Mouse (Mus musculus): ENCODE measurements around the gene Ldb1. TPM values are rescaled to one million over a fixed set of nuclear protein-coding genes. Genes with fewer than 3 reads are reported as not detected.

The Ldb1 gene
- polyA plus RNA-seq, 1 experiment from 2014 or later: 129 TPM

DNA sequence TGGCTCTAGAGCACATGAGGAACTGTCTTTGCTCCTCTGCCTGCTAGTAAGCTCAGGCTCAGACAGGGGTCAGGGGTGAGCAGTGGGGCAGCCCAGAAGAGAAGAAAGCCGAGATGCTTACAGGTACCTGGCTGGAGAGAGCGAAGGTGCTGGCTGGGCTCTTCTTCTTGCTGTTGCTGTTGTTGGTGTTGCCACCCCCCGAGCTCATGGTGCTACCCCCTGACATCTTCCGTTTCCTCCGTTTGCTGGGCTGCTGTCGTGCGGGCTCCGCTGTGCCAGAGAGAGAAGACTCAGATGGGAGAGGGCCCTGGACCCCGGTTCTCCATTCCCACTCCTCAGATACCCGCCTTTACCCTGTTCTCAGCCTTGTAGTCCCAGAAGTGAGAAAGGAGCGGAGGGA, 11.1 kb downstream of the Ldb1 start:
- H3K27me3 ChIP-seq (replicated peaks): no peaks in the 10 kb centered on the region
- 93% methylated on average over 11 of the region's 11 CpGs for WGBS
- H3K9me3 ChIP-seq: no peaks in the 10 kb centered on the region
- no peak overlapping the region for H3K4me3 ChIP-seq
- peaks cover 29% of the 10 kb centered on the region for H3K4me1 ChIP-seq
- no peak overlapping the region for H3K4me2 ChIP-seq
- H3K36me3 ChIP-seq (replicated peaks): peaks cover 41% of the 10 kb centered on the region
- H3K9ac ChIP-seq: no peak overlapping the region
- no peak for ATAC-seq (replicated peaks)
- H3K27ac ChIP-seq: no peak overlapping the region

DNA sequence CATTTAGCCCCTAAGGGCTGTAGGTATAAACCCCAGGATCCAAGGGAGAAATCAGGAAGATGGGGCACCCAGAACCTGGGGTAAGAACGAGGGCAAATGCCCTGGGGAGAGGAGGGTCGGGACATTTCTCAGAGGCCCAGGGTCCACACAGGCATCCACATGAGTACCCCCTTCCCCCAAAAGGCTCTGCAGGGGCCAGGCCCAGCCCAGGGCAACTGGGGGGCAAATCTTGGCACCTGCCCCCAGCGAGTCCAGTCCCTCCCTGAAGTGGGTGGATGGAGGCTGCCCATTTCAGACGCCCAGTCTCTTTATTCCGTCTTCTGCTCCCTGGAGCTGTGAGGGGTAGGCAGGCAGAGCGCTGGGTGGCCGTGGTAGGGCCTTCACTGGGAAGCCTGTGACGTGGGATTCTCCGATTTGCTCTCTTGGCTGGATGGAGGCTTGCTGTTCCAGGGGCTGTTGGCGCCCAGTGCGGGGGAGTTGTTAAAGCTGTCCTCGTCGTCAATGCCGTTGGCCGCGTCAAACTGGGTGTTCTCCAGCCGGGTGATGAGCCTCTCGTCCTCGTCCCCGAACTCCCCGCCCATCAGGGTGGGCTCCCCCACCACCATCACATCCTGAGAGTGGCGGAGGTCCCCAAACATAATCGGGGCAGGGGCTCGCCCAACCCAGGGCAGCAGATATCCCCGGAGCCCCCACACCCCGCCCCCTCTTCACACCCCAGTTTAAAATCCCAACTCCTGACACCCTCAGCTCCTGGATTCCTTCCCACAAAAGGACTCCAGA, 12.1 kb downstream of the Ldb1 start:
- Histone ChIP-seq H3K9me3 (no peaks in the 10 kb centered on the region), H3K4me3 (no peak overlapping the region), H3K27me3 (replicated peaks) (no peaks in the 10 kb centered on the region), H3K36me3 (replicated peaks) (peaks cover 41% of the 10 kb centered on the region), H3K9ac (no peak overlapping the region), H3K4me1 (peaks cover 22% of the 10 kb centered on the region), H3K27ac (no peak overlapping the region), H3K4me2 (no peak overlapping the region)
- 88% methylated on average over 26 of the region's 26 CpGs for WGBS
- no peak for ATAC-seq (replicated peaks)

DNA sequence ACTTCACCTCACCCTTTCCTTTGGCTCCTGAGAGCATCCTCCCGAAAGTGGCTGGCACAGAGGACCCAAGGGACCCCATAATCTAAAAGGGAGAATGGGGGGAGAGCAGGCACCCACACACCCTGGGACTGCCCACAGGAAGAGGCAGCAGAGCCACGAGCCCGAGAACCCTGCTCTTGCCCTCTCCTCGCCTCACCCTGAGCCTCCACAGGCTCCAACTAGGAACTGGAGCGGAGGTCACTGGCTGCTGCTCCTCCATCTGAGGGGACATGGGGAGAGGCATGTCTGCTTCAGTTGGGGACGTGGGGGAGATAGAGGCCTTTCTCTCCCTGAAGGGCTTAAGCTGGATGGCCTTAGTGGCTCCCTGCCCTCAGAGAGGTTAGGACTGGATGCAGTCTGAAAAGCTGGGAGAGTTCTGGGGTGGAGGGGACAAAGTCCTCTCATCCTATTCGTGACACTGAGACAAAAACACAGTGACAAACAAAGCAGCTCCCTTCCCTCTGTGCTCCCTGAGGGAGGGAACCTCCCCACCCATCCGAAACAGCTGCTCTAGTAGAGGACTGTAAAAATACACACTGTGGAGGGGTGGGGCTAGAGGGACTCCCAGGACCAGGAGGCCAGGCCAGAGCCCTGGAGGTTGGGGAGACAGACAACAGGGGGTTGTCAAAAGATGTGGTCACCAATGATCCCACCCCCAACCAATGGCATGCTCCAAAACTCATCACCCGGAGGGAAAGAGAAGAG, 13.2 kb downstream of the Ldb1 start:
- no peak for ATAC-seq (replicated peaks)
- no peak overlapping the region for H3K27ac ChIP-seq
- peaks cover 41% of the 10 kb centered on the region for H3K36me3 ChIP-seq (replicated peaks)

DNA sequence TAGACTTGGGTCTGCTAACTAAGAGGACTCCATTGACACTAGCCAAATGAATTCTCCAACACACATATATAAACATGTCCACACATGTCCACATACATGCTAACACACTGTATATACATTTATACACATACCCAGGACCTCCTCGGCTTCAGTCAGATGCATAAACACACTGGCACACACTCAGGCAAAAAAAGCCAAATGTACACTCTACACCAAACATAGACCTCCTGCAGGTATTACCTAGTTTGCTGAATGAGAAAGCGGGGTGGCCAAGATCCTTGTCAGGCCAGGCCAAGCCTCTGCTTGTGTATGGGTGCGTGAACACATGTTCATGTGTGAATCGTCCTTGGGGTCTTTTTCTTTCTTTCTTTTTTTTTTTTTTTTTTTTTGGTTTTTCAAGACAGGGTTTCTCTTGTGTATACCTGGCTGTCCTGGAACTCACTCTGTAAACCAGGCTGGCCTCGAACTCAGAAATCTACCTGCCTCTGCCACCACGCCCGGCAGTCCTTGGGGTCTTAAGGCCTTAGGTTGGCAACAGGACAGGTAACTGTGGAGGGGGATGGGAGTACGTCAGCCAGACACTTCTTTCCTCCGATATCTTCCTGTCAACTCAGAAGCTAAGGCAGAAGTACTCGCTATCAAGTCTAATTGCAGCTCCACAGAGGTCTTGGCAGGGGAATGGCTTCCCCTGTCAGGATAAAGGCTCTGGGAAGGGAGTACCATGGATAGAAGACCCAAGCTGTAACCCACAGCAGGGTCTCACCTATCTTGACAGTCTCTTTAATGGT, 14.6 kb downstream of the Ldb1 start:
- no peaks in the 10 kb centered on the region for H3K9me3 ChIP-seq
- H3K9ac ChIP-seq: no peak overlapping the region
- H3K27ac ChIP-seq: no peak overlapping the region
- H3K27me3 ChIP-seq (replicated peaks): no peaks in the 10 kb centered on the region
- WGBS: 98% methylated on average over 10 of the region's 10 CpGs
- H3K4me1 ChIP-seq: no peaks in the 10 kb centered on the region
- H3K4me2 ChIP-seq: no peak overlapping the region
- H3K4me3 ChIP-seq: no peak overlapping the region
- peaks cover 33% of the 10 kb centered on the region for H3K36me3 ChIP-seq (replicated peaks)
- no peak for ATAC-seq (replicated peaks)

More for the DNA sequence above, 13.2 kb downstream of the Ldb1 start:
- H3K4me1 ChIP-seq: peaks cover 11% of the 10 kb centered on the region
- H3K4me2 ChIP-seq: no peak overlapping the region
- no peaks in the 10 kb centered on the region for H3K27me3 ChIP-seq (replicated peaks)
- H3K9me3 ChIP-seq: no peaks in the 10 kb centered on the region
- no peak overlapping the region for H3K9ac ChIP-seq
- WGBS: 71% methylated on average over 9 of the region's 9 CpGs
- no peak overlapping the region for H3K4me3 ChIP-seq

DNA sequence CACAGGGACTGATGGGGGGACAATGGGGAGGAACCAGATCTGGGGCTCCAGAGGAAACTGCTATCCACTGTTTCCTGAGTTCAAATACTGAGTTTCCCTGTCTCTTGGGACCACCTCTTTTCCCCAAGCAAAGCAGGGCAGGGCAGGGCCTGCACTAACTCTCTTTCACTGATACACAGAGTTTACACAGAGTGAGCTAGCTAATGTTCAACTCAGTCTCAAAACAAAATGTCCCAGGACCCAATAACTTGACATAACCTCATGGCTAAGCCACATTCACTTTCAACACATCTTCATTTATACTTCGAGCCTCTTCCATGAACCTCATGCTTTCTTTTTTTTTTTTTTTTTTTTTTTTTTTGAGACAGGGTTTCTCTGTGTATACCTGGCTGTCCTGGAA, 15.4 kb downstream of the Ldb1 start:
- Histone ChIP-seq H3K9ac (no peak overlapping the region), H3K36me3 (replicated peaks) (peaks cover 26% of the 10 kb centered on the region), H3K4me2 (no peak overlapping the region), H3K9me3 (no peaks in the 10 kb centered on the region), H3K27me3 (replicated peaks) (no peaks in the 10 kb centered on the region), H3K27ac (no peak overlapping the region), H3K4me1 (no peaks in the 10 kb centered on the region), H3K4me3 (no peak overlapping the region)
- ATAC-seq (replicated peaks): no peak
- WGBS: 96% methylated on average over 1 of the region's 1 CpGs

DNA sequence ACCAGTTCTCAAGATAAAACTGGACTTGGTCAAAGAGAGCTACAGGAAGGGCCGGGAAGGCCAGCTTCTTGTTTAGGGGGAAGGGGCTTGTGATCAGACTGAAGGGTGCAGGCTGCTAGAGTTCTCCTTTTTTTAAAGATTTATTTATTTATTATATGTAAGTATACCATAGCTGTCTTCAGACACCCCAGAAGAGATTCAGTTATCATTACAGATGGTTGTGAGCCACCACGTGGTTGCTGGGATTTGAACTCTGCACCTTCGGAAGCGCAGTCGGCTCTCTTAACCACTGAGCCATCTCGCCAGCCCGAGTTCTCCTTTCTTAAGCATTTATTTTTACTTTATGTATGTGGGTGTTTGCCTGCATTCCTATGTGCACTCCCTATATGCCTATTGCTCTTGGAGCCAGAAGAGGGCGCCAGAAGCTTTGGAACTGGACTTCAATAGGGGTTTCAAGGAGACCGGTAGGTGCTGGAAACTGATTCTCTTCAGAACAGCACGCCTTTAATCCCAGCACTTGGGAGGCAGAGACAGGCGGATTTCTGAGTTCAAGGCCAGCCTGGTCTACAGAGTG, 16.2 kb downstream of the Ldb1 start:
- H3K9ac ChIP-seq: no peak overlapping the region
- no peak overlapping the region for H3K27ac ChIP-seq
- no peaks in the 10 kb centered on the region for H3K27me3 ChIP-seq (replicated peaks)
- H3K4me1 ChIP-seq: no peaks in the 10 kb centered on the region
- ATAC-seq (replicated peaks): no peak
- H3K4me2 ChIP-seq: no peak overlapping the region
- H3K9me3 ChIP-seq: no peaks in the 10 kb centered on the region
- WGBS: 76% methylated on average over 11 of the region's 11 CpGs
- no peak overlapping the region for H3K4me3 ChIP-seq
- H3K36me3 ChIP-seq (replicated peaks): peaks cover 17% of the 10 kb centered on the region

DNA sequence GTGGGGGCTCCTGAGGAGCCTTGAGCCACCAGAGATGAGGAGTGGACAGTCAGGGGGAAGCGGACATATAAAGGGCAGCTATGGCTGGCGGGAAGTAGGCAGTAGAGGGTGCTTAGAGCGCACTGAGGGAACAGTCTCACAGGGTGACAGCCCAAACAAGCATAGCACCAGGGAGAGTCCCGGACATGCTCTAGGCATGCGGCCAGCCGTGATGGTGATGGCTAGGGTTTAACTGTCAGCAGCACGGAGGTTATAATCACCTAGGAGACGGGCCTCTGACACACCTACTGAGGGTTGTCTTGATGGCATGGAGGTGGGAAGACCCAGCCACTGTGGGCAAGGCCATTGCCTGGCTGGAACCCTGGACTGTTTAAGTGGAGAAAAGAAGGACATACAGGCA, 18.4 kb downstream of the Ldb1 start:
- no peak for ATAC-seq (replicated peaks)
- Histone ChIP-seq H3K4me1 (no peaks in the 10 kb centered on the region), H3K36me3 (replicated peaks) (no peaks in the 10 kb centered on the region; the same call in 1 of the 2 replicates), H3K4me3 (no peak overlapping the region), H3K9me3 (no peaks in the 10 kb centered on the region), H3K27me3 (replicated peaks) (no peaks in the 10 kb centered on the region), H3K27ac (no peak overlapping the region), H3K4me2 (no peak overlapping the region), H3K9ac (no peak overlapping the region)
- 62% methylated on average over 8 of the region's 8 CpGs for WGBS

DNA sequence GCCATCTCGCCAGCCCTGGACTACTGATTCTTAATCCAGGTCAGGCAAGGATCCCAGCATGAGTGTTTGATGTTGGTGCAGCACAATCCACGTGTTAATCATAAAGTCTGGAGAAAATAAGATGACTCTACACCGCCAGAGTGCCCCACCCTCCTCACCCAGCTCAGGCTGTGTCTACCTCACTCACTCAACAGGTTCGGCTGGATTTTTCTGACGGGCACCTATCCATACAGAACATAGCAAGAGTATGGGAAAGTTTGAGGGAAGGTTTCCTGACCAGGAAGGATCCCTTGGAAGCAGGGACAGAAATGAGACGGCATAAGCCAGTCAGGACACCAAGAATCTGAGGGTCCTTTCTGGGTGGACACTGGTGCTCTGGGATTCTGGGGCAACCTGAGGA, 20.1 kb downstream of the Ldb1 start:
- Histone ChIP-seq H3K4me3 (no peak overlapping the region), H3K9ac (no peak overlapping the region), H3K4me2 (no peak overlapping the region), H3K36me3 (replicated peaks) (no peaks in the 10 kb centered on the region), H3K9me3 (no peaks in the 10 kb centered on the region), H3K4me1 (no peaks in the 10 kb centered on the region), H3K27me3 (replicated peaks) (no peaks in the 10 kb centered on the region), H3K27ac (no peak overlapping the region)
- 82% methylated on average over 6 of the region's 6 CpGs for WGBS
- no peak for ATAC-seq (replicated peaks)

DNA sequence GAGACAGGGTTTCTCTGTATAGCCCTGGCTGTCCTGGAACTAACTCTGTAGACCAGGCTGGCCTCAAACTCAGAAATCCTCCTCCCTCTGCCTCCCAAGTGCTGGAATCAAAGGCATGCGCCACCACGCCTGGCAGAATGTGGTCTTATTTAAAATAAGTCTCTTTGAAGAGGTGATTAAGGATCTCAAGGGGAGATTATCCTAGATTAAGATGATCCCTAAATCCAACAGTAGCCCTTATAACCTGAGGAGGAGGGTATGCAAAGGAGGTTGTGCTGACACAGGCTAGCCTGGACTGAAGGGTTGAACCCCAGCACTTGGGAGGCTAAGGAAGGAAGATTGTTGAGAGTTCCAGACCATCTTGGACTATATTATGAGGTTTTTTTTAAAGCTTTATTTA, 29.0 kb downstream of the Ldb1 start:
- WGBS: 58% methylated on average over 2 of the region's 2 CpGs
- no peak overlapping the region for H3K4me2 ChIP-seq
- ATAC-seq (replicated peaks): no peak

DNA sequence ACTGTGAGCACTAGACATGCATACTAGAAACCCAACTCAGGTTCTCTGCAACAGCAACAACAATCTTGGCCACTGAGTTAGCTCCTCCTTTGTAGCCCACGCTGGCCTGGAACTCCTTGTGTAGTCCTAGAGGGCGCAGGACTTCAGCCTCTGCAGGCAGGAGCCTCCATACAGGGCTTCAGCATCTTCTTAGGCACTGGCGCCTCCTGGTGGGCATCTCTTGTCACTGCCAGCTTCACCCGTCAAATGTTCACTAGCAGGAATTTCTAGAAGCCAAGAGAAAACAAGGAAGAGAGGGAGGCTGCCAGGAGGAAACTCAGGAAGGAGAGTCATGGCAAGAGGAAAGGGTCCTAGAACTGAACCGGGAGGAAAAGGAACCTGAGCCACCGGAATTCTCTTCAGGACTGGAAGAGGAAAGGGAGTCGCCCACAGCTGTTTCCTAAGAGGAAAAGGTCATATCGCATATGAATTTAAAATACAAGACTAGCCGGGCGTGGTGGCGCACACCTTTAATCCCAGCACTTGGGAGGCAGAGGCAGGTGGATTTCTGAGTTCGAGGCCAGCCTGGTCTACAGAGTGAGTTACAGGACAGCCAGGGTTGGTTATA, 30.3 kb downstream of the Ldb1 start:
- Histone ChIP-seq H3K27me3 (replicated peaks) (no peaks in the 10 kb centered on the region), H3K9me3 (no peaks in the 10 kb centered on the region), H3K36me3 (replicated peaks) (no peaks in the 10 kb centered on the region), H3K9ac (no peak overlapping the region), H3K4me2 (no peak overlapping the region), H3K4me1 (no peaks in the 10 kb centered on the region), H3K27ac (no peak overlapping the region), H3K4me3 (no peak overlapping the region)
- WGBS: 42% methylated on average over 12 of the region's 12 CpGs
- ATAC-seq (replicated peaks): peak; percentile 58; the same call in 1 of the 2 replicates

More for the DNA sequence above, 29.0 kb downstream of the Ldb1 start:
- Histone ChIP-seq H3K36me3 (replicated peaks) (no peaks in the 10 kb centered on the region), H3K27me3 (replicated peaks) (no peaks in the 10 kb centered on the region), H3K9me3 (no peaks in the 10 kb centered on the region), H3K4me3 (no peak overlapping the region), H3K27ac (no peak overlapping the region), H3K4me1 (no peaks in the 10 kb centered on the region), H3K9ac (no peak overlapping the region)

DNA sequence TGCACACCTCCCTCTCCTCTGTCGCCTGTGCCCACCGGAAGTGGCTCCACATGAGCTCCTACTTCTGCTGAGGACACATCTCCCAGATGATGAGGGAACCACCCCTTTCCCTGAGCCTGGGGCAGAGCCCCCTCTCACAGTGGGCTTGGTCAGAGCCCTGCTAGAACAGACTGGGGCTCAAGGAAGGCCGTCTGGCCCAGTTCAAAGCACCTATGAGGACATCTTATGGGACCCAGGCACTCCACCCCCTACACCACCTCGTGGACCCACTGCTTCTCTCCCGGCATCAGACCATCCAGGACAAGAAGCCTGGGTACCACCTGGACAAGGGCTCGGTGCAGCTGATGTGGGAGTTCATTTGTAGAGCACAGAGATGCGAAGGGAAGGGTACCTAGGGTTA, 39.3 kb downstream of the Ldb1 start:
- Histone ChIP-seq H3K27me3 (replicated peaks) (peaks cover 16% of the 10 kb centered on the region), H3K36me3 (replicated peaks) (no peaks in the 10 kb centered on the region), H3K4me2 (no peak overlapping the region), H3K27ac (no peak overlapping the region), H3K9me3 (no peaks in the 10 kb centered on the region), H3K4me3 (no peak overlapping the region), H3K4me1 (peaks cover 11% of the 10 kb centered on the region), H3K9ac (no peak overlapping the region)
- no peak for ATAC-seq (replicated peaks)
- WGBS: 82% methylated on average over 7 of the region's 7 CpGs
